Mouse (Mus musculus): ENCODE data around the gene Hpdl. TPM values are rescaled to one million over a fixed set of nuclear protein-coding genes. Genes with fewer than 3 reads are reported as not detected.
A peak's percentile ranks its signal among the peaks of the same experiment; 100 is the strongest.

Gene Hpdl
- polyA plus RNA-seq, 1 experiment from 2014 or later, result 0.28 TPM

DNA sequence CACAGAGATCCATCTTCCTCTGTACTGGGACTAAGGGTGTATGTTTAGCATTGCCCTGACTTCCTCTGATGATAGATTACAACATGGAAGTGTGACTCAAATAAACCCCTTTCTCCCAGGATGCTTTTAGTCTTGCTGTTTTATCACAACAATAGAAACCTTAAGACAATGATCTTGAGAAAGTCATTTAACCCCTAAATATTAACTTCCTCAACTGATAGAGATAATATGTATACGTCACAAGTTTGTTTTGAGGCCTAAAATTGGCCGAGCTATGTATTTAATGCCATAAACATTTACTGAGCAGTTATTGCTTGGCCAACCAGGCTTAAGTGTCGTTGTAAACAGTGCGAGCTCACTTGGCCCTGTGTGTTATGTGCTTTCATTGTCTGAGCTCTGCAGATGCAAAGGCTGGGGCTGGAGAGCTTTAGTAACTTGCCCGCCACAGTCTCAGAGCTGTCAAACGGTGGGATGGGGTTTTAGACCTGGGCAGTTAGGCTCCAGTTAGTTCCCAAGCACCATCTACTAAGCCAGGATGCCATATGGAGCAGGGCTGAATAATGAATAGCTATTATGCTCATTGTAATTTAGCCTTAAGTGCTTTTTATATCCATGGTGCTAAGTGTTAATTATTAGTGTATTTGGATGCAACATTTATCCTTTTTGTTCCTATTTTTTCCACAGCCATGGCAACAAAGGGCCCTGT lies 8.0 kb upstream of the Hpdl start:
- CTCF ChIA-PET, result interaction anchor here (0.9 kb wide), 1 partner anchor 516 kb away, joined by 3 read pairs; no protein-coding TSS in a partner anchor
- in situ Hi-C loops (cut with MboI; ENCODE audit: low pct_unique_long_range_greater_than_20kb), result no loop called here

DNA sequence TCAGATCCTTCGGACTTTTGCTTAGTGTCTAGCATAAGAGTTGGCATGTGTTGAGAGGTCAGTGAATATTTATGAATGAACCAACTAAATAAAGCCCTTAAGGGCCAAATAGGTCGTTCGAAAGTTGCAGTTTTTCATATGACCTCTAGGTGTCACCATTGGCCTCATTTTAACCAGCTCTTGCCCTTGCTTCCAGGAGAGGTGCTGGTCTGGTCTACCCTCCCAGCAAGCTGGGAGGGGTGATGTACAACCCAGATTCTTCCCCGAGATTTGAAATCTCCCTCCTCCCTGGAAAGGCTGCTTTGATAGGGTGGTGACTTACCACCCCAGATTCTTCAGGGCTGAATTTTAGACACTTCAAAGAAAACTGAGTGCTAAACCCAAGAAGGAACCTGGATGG lies 6.3 kb upstream of the Hpdl start:
- H3K27me3 ChIP-seq, result no peaks in the 10 kb centered on the region
- CTCF ChIA-PET, result interaction anchor here (0.6 to 1.3 kb wide), 8 partner anchors 117 to 164 kb away, joined by 3 to 4 read pairs (median 3); no protein-coding TSS in a partner anchor
- DNase-seq (ENCODE audit: low read depth, low spot score), result no peak
- in situ Hi-C loops (cut with MboI; ENCODE audit: low pct_unique_long_range_greater_than_20kb), result no loop called here
- no peak for ATAC-seq
- POLR2A ChIA-PET, result no interaction called here
- TF ChIP-seq CTCF (IDR thresholded peaks at IDR 0.05), result no peak

More for the DNA sequence above, 8.0 kb upstream of the Hpdl start:
- no peaks in the 10 kb centered on the region for H3K27me3 ChIP-seq
- ATAC-seq (no peak), DNase-seq (ENCODE audit: low read depth, low spot score) (no peak)
- TF ChIP-seq CTCF (IDR thresholded peaks at IDR 0.05), result no peak
- POLR2A ChIA-PET, result interaction anchor here (0.5 kb wide), 1 partner anchor 171 kb away, joined by 3 read pairs; no protein-coding TSS in a partner anchor

DNA sequence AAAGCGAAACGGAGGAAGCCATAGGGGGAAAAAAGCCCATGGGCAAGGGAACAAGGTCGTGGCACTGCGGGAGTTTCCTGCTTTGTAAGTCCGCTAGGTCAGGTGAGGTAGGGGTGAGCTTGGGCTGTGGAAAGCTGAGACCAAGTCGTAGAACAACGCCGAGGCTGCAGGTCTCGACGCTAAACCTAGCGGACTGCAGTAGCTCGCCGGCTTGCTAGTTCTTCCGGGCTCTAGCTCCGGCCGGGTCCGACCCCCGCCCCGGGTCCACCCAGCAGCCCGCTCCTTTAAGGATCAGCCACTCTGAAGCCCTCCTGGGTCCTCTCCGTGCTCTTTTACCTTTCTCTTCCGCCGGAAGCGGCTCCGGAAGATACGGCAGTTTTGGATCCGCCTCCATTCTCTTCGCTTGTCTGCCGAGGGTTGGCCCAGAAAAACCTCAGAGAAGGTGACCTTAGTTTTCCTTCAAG lies 3.1 kb upstream of the Hpdl start:
- DNase-seq (ENCODE audit: low read depth, low spot score) (no peak), ATAC-seq (no peak)
- H3K27me3 ChIP-seq, result no peaks in the 10 kb centered on the region
- in situ Hi-C loops (cut with MboI; ENCODE audit: low pct_unique_long_range_greater_than_20kb), result loop anchor here (5.0 kb wide), 2 partner anchors 168 to 308 kb away; partner anchors contain the start of genes Plk3 and Urod
- ChIA-PET CTCF (interaction anchor here (0.9 to 1.0 kb wide), 2 partner anchors 151 to 167 kb away, joined by 3 to 4 read pairs; no protein-coding TSS in a partner anchor), POLR2A (interaction anchor here (0.8 kb wide), 1 partner anchor 15 kb away, joined by 3 read pairs; no protein-coding TSS in a partner anchor)
- no peak for TF ChIP-seq CTCF (IDR thresholded peaks at IDR 0.05)

DNA sequence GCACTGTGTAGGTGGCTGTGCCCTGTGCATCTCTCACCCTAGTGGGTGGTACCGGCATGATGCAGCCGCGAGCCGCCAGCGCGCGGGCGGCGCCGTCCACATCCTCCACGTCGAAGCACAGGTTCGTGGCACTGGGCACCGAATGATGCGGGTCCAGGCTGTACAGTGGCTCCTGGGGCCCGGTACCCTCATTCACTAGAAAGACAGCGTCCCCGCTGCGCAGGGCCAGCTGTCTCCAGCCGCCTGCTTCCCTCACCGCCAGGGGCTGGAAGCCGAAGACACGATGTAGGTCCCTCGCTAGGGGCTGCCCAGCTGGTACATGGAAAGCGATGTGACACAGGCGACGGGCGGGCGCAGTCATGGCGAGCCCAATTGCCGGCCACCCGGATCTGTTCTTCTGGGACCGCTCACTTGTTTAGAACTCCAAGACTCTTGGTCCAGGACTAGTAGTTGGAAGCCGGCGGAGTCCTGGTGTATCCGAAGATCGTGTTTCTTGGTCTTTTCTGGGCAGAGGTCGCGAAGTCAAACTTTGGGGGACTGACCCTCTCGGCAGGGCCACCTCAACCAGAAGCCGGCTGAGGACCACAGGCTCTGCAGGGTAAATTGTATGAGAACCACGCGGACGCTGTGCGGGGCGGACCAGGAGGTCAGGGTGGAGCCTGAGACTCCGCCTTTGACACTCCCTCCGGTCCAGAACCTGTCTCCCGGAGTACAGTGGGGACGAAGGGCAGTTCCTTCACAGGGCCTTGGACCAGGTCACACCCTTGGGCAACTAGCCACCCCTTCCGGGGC lies 409 bp downstream of the Hpdl start:
- CTCF ChIA-PET, result no interaction called here
- POLR2A ChIA-PET, result no interaction called here
- ATAC-seq (no peak), DNase-seq (ENCODE audit: low read depth, low spot score) (no peak)
- no peak for TF ChIP-seq CTCF (IDR thresholded peaks at IDR 0.05)
- H3K27me3 ChIP-seq, result no peaks in the 10 kb centered on the region
- in situ Hi-C loops (cut with MboI; ENCODE audit: low pct_unique_long_range_greater_than_20kb), result loop anchor here (5.0 kb wide), 2 partner anchors 171 to 311 kb away; partner anchors contain the start of genes Plk3 and Urod

DNA sequence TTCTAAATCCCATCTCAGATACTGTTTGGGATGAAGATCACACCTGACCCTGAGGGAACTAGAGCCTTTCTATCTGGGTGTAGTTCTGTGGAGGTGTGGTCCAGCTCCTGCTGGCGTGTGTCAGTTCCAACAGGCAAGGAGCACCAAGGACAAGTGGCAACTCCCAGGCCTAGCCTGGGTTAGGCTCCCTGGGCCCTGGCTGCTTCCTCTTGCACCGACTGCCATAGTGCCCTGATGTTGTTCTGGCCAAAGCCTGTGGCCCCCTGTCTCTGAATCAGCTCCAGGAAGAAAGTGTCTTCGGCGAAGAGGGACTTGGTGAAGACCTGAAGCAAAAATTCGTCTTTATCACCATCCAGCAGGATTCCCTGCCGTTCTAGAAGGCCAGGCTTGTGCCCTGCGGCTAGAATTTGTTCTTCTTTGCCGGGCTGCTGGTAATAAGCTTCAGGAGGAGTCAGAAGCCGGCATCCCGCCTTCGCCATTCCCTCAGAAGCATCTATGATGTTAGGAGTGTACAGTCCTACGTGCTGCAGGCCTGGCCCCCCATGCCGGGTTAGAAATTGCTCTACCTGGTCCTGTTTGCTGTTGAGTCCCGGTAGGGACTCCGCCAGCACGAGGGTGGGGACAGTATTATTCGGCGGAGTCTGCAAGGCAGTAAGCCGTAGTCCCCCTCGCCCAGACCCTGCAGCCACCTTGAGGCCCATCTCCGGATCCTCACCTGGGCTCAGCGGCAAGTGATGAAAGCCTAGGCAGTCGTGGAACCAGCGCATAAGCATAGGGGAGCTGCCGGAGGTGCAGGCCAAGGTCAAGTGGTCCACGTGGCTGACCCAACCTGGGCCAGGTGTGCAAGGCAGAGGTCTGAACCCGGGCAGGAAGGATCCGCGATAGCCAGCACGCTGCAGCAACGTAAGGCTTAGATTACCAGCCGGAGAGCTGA lies 1.3 kb downstream of the Hpdl start:
- TF ChIP-seq CTCF (IDR thresholded peaks at IDR 0.05), result no peak
- DNase-seq (ENCODE audit: low read depth, low spot score) (no peak), ATAC-seq (no peak)
- no peaks in the 10 kb centered on the region for H3K27me3 ChIP-seq
- ChIA-PET CTCF (no interaction called here), POLR2A (no interaction called here)
- in situ Hi-C loops (cut with MboI; ENCODE audit: low pct_unique_long_range_greater_than_20kb), result loop anchor here (5.0 kb wide), 2 partner anchors 172 to 312 kb away; partner anchors contain the start of genes Plk3 and Urod

DNA sequence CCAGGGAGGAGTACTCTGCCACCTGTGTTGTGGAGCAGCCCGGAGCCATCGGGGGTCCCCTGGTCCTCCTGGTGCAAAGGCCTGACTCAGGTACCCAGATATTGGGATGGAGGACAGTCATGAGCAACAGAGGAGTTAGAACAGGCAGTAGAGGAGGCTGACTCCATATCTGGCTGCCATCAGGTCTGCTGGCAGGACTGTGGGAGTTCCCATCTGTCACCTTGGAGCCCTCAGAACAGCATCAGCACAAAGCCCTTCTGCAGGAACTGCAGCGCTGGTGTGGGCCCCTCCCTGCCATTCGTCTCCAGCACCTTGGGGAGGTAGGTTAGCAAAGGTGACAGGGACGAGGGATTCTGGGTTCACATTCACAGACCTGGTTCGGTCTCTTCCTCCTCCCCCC lies 4.0 kb downstream of the Hpdl start:
- CTCF ChIA-PET, result no interaction called here
- TF ChIP-seq CTCF (IDR thresholded peaks at IDR 0.05), result no peak

DNA sequence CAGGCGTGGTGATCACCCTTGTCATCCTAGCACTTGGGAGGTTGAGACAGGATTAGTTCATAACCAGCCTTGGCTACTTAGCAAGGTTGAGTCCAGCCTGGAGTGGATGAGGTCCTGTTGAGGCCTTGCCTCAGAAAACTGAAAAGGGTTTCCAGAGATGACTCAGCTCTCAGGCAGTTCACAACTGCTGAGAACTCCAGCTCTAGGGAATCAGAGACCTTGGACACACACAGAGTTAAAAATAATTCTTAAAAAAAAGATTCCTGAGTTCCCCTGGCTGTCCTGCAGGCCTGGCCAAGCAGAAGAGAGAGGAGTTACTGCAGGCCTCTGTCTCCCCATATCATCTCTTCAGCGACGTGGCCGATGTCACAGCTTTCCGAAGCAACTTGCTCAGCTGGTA lies 6.2 kb downstream of the Hpdl start:
- no peaks in the 10 kb centered on the region for H3K27me3 ChIP-seq
- DNase-seq (ENCODE audit: low read depth, low spot score) (no peak), ATAC-seq (no peak)
- TF ChIP-seq CTCF (IDR thresholded peaks at IDR 0.05), result no peak
- in situ Hi-C loops (cut with MboI; ENCODE audit: low pct_unique_long_range_greater_than_20kb), result no loop called here
- POLR2A ChIA-PET, result no interaction called here
- CTCF ChIA-PET, result no interaction called here

More for the DNA sequence above, 4.0 kb downstream of the Hpdl start:
- POLR2A ChIA-PET, result no interaction called here
- ATAC-seq (no peak), DNase-seq (ENCODE audit: low read depth, low spot score) (no peak)
- H3K27me3 ChIP-seq, result no peaks in the 10 kb centered on the region
- in situ Hi-C loops (cut with MboI; ENCODE audit: low pct_unique_long_range_greater_than_20kb), result no loop called here

DNA sequence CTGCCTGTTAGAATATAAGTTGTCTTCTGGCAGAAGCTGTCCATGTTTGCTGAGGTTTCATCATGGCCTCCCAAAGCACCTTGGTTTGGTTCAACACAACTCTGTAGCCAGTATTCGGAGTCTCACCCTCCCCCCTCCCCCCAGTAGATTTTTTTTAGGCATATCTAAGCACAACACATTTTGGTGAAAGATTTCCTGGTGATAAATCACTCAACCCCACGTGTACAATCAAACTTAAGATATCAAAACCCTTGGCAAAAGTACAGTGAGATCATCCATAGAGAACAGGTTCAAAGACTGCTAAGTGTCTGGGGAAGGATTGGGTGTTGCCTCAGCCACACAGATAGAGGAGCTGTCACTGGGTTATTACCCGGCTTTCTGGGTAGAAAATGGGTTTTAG lies 10.5 kb downstream of the Hpdl start:
- POLR2A ChIA-PET, result no interaction called here
- DNase-seq (ENCODE audit: low read depth, low spot score) (no peak), ATAC-seq (no peak)
- H3K27me3 ChIP-seq, result no peaks in the 10 kb centered on the region
- TF ChIP-seq CTCF (IDR thresholded peaks at IDR 0.05), result no peak
- in situ Hi-C loops (cut with MboI; ENCODE audit: low pct_unique_long_range_greater_than_20kb), result no loop called here
- CTCF ChIA-PET, result no interaction called here

DNA sequence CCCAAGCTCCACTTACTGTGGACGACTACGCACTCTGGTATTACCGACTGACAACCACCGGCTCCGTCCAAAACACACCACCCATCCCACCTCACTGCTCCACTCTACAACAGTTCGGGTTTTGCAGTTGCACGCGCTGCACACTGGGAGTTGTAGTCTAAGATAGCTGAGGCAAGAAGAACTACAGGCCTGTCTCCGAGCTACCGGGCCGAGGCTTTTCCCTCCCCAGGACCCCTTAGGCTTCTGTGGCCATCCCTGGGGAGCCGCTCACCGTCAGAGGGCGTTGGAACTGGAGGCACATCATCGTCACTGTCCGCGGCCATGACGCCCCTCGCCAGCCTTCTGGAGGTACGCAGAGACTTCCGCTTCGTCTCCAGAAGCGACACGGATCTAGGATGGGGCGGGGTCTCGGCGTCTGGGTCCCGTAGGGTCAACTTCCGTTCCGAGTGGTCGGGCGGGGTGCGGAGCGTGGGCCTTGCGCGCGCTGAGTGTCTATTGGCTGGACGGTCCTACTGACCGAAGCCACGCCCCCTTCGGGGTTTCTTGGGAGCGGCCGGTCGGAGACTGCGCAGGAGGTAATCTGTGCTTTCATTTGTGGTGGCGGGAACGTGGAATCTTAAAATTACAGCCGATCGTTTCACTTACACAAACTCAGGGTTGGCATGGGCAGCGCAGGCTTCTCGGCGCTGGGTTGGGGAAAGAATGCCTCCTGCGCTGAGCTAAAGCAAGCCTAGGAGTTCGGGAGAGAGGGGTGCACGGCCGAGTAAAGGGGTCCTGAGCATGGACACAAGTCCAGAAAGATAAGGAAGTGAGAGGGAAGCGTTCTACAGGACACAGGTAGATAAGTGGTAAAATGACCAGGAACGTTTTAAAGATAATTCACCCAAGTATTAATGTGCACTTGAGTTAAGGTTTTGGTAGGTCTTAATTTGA lies 14.0 kb downstream of the Hpdl start, which contains the start of the genes Toe1 and Mutyh:
Gene Toe1 (minus strand): TSS at position 444 of the 933 bp plus-strand sequence.
Gene Mutyh (plus strand): TSS at position 527 of the 933 bp plus-strand sequence.
- in situ Hi-C loops (cut with MboI; ENCODE audit: low pct_unique_long_range_greater_than_20kb), result no loop called here
- ChIA-PET CTCF (interaction anchor here (1.0 kb wide), 1 partner anchor 19 kb away, joined by 4 read pairs; no protein-coding TSS in a partner anchor), POLR2A (no interaction called here)
- no peak for TF ChIP-seq CTCF (IDR thresholded peaks at IDR 0.05)
- peak; percentile 95 for ATAC-seq
- DNase-seq (ENCODE audit: low read depth, low spot score), result no peak
- H3K27me3 ChIP-seq, result no peaks in the 10 kb centered on the region
